Mouse (Mus musculus) left cerebral cortex, postnatal 25 days (tissue): ENCODE measurements around the gene Gm14408. TPM values are rescaled to one million over a fixed set of nuclear protein-coding genes. Genes with fewer than 3 reads are reported as not detected.
"Not testable (repeated sequence)": the region's sequence is repeated elsewhere in the genome, so short reads cannot be mapped to it uniquely, and the experiment has no call there.

Source experiments
- DNase-seq, 2 experiments: peaks; one replicate each; pipeline ENCODE4 v3.0.0; 2022; ENCODE audit warnings: low spot score in 2 of 2, mixed read lengths in 1 of 2
- intact Hi-C: fragments of 180-260 bp; cut with DNase I; formaldehyde crosslinking; loops from one replicate; pipeline ENCODE4 v1.15.1; 2025
- total RNA-seq, 2 experiments: library from RNA; stranded (reverse); gene quantifications; 2 replicates each; pipeline ENCODE4 v1.2.3; 2021

Gene Gm14408
- not detected for total RNA-seq

GRCm38 (mm10) chr2:176830840-176831239 is at the start of gene Gm14408:
TSS of gene Gm14408 (plus strand) at chr2:176831140.
- DNase-seq, intact Hi-C loops: not testable (repeated sequence)

GRCm38 (mm10) chr2:176798312-176798711 is 32.6 kb upstream of the Gm14408 start, which contains the start of gene Gm14295:
TSS of gene Gm14295 (plus strand) at chr2:176798612.
- DNase-seq, intact Hi-C loops: not testable (repeated sequence)

GRCm38 (mm10) chr2:176798785-176799184 is 32.2 kb upstream of the Gm14408 start:
- intact Hi-C loops, DNase-seq: not testable (repeated sequence)

Other genes with a start within 250 kb of the Gm14408 start
- 1 to 10 TPM; 4.8 to 7.9 TPM for gene Gm14308, start 194.8 kb upstream of the Gm14408 start, total RNA-seq
- gene Zfp973, start 160.6 kb upstream of the Gm14408 start, total RNA-seq, result 10 to 100 TPM; 10.8 to 13.4 TPM
- gene Gm14305, start 122.8 kb upstream of the Gm14408 start, total RNA-seq, result 10 to 100 TPM; 30.3 to 31.0 TPM
- gene Gm14295, start 32.5 kb upstream of the Gm14408 start, total RNA-seq, result 10 to 100 TPM; 15.5 to 20.7 TPM
- gene Gm14296, start 96.7 kb downstream of the Gm14408 start, total RNA-seq, result 10 to 100 TPM; 17.6 to 19.1 TPM
- gene Gm14419, start 169.8 kb downstream of the Gm14408 start, total RNA-seq, result 10 to 100 TPM; 64.9 to 65.0 TPM
- 1 to 10 TPM; 1.4 to 1.9 TPM for gene Gm14401, start 243.2 kb downstream of the Gm14408 start, total RNA-seq